Mouse (Mus musculus) yolk sac, embryonic 10.5 days (tissue): ENCODE results near the gene Gucy2c.
"Not testable (repeated sequence)": the region's sequence is repeated elsewhere in the genome, so short reads cannot be mapped to it uniquely, and the experiment has no call there.

Source experiments
- DNase-seq: peaks from one replicate; pipeline ENCODE4 v3.0.0-alpha.2; 2017; ENCODE audit warnings: low spot score

Gene Gucy2c

GRCm38 (mm10) chr6:136803739-136804633 lies 22.4 kb upstream of the Gucy2c start, which contains the start of gene Hist4h4:
Gene Hist4h4, minus strand, starts transcription at chr6:136804415.
- peak; percentile 93 for DNase-seq

GRCm38 (mm10) chr6:136803093-136803738 lies 21.7 kb upstream of the Gucy2c start:
- no peak for DNase-seq

- DNase-seq: no peak
Observed at GRCm38 (mm10) chr6:136801274-136801673, 19.7 kb upstream of the Gucy2c start.

- DNase-seq: no peak
Observed at GRCm38 (mm10) chr6:136800710-136801109, 19.1 kb upstream of the Gucy2c start.

- DNase-seq: not testable (repeated sequence)
Observed at GRCm38 (mm10) chr6:136797874-136798693, 16.5 kb upstream of the Gucy2c start.

DNA sequence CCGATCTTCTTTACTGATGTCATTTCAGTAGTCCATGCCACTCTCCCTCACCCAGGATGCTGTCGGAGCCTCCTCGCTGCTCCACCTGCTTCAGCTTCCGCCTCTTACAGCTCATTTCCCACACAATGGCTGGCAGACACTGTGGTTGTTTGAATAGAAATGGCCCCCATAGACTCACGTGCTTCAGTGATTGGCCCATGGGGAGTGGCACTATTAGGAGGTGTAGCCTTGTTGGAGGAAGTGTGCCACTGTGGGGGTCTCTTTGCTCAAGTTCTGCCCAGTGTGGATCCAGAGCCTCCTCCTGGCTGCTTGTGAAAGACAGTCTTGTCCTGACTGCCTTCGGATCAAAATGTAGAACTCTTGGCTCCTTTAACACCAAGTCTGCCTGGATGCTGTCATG lies 14.3 kb upstream of the Gucy2c start:
- DNase-seq: no peak

DNA sequence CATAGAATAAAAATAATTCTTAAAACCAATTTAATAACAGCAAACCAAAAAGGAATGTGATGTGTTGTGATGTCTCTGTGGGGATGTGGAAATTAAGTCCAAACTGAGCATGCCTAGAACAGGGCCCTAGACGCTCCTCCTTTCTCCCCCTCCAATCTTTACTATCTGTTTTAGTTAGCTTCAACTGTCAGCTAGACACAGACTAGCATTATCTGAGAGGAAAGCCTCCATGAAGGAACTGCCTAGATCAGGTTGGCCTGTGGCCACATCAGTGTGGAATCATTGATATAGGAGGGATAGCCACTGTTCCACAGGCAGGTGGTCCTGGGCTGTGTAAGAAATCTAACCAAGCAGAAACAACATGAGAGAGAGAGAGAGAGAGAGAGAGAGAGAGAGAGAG lies 13.5 kb upstream of the Gucy2c start:
- no peak for DNase-seq

DNA sequence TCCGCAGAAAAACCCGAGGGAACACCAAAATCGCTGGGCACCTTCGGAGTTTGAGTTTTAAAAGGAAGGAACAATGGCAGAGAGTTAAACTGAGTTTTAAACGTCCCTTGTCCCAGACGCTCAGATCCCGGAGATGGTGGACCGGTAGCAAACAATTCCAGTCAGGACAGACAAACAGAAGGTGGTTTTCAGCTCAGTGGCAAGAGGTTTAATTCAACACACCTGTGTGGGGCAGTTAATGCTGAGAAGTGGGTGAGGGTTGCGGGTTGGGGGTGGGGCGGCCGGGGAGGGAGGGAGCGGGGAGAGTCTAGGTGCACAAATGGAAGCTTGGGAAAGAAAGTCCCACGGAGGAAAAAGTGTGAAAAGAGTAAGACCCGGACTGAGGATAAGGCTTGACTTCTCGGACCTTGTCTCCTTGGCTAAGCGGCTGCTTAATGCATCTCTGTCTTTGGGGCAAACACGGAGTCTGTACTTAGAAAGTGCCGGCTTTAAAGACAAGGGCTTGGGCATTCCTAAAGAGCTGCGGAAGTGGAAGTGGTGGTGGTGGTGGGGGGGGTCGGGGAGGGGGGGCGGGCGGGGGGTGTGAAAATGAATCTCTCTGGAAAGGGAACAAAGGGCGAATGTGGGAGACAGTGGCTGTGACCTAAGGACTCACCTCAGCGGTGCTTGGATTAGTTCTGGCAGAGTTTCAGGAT lies 12.4 kb upstream of the Gucy2c start:
- no peak for DNase-seq

DNA sequence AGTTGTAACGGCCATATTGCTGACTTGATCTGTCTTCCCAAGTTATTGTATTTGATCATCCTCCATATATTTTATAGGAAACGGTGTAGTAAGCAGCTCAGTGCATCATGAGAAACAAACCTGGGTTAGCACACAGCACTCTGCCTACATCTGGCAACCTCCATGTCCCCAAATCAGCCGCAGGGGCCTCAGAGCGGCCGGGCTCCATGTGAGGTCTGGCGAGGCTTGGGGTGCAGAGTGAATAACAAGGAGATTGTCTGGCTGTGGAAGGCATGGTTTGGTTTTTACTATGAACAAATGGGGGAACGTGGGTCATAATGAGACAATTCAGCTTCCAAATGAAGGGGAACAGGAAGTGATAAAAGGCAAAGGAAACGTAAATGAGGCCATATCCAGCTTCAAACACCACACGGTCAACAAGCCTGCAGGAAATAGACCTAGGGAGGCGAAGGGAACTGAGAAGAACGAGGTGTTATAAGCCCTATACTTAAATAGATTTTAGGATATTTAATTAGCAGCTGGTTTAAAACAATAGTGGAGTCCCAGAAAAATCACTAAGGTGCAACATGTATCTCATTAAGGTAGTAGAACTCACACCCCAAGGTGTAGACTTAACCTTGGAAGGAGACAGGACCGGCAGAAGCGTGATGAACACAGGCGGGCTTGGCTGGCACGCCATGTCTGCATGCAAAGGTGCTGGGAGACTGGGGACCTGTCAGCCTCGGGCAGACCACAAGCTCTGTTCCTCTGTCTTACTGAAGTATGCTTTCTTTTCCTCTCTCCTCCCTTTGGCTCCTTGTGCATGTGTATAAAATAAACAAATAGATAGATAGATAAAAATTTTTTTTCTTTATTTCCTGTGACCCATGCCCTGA lies 11.6 kb upstream of the Gucy2c start:
- DNase-seq: no peak

DNA sequence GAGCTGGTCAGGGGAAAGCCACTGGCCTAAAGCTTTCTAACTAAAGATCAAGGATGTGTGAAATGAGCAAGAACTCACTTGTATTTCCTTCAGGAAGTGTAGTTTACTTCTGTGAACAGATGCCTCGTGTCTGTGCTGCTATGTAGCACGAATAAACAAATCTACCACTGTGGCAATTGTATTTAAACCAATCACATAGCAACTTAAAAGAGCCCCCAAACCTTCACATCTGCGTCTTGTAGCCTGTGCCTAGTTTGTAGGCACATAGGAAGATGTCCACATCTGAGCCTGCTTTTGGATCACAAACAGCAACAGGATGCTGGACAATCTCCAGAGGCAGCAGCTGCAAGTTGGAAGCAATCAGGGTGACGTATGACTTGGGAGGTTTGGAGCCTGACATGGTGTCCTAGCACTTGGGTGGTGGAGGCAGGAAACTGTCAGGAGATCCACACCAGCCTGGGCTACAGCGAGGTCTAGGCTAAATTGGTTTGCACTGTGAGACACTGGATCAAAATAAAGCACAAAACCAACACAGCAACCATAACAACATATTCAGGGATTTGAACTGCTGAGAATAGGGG lies 7.9 kb upstream of the Gucy2c start:
- DNase-seq: no peak

DNA sequence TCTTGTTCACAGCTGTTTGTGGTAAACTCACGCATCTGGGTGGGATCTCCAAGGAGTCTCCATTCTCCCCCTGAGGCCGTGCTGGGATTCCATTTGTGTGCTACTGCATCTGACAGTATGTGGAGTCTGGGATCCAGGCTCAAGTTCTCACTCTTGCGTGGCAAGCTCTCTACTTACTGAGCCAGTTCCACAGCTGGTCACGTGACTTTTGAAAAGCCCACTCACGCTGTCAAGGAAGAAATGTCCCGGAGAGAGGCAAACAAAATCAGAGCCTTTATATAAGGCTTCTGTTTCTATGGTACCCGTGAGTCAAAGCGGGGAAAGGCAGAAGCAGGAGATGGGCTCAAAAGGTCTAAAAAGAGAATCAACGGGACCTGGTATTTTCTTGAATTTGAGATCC lies 1.2 kb upstream of the Gucy2c start:
- DNase-seq: no peak

DNA sequence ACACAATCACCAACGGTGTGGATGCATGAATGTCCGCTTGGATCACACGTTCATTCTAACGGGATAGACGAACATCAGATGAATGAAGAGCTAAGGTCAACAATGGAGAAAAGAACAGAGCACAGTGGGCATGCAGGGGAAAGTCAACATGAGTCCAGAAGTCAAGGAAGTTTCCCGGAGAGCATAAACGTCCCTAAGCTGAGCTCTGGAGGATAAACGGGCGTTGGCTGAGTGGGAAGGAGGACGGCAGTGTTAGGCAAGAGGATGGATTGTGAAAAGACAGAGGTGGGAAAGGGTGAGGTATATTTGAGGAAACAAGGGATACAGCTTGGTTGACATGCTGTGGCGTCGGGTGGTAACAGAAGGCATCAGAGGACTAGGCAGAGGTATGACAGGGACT lies 581 bp upstream of the Gucy2c start:
- DNase-seq: no peak

DNA sequence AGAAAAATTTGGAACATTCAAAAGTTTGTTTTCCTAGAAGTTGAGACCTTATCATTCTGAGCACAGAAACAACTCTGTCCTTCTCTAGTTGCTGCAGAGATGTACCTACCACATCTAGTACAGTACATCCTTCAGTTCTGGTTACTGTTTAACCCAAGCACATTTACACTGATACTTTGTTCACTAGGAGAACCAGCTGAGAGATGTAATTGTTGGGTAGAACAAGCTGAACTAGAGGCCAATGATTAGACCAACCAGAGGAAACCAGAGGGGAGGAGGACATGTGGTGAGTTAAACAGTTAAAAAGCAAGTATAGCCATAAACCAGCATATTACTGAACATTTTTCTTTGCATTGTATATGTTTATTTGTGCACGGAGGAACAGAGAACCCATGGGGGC lies 5.2 kb downstream of the Gucy2c start:
- DNase-seq: no peak

- no peak for DNase-seq
Observed at GRCm38 (mm10) chr6:136769859-136770258, 11.7 kb downstream of the Gucy2c start.

GRCm38 (mm10) chr6:136769143-136769542 lies 12.4 kb downstream of the Gucy2c start:
- DNase-seq: no peak

DNA sequence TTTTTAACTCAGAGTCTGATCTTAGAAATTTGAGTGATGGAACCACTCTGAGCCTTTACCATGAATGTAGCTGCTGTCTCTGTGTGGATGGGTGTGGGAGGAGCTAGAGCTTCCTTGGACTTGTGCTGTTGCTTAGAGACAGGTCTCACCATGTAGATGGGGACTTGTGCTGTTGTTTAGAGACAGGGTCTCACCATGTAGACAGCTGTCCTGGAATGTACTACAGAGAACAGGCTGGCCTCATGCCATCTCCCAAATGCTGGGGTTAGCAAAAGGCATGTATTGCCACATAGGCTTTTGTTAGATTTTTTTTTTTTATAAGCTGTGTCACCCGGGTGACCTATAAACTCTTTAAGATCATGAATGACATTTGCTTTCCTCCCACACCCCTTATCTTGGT lies 17.7 kb downstream of the Gucy2c start:
- DNase-seq: no peak

- no peak for DNase-seq
Observed at GRCm38 (mm10) chr6:136750567-136750966, 31.0 kb downstream of the Gucy2c start.

GRCm38 (mm10) chr6:136745586-136745985 lies 36.0 kb downstream of the Gucy2c start:
- no peak for DNase-seq

- DNase-seq: no peak
Observed at GRCm38 (mm10) chr6:136743729-136744128, 37.8 kb downstream of the Gucy2c start.

DNA sequence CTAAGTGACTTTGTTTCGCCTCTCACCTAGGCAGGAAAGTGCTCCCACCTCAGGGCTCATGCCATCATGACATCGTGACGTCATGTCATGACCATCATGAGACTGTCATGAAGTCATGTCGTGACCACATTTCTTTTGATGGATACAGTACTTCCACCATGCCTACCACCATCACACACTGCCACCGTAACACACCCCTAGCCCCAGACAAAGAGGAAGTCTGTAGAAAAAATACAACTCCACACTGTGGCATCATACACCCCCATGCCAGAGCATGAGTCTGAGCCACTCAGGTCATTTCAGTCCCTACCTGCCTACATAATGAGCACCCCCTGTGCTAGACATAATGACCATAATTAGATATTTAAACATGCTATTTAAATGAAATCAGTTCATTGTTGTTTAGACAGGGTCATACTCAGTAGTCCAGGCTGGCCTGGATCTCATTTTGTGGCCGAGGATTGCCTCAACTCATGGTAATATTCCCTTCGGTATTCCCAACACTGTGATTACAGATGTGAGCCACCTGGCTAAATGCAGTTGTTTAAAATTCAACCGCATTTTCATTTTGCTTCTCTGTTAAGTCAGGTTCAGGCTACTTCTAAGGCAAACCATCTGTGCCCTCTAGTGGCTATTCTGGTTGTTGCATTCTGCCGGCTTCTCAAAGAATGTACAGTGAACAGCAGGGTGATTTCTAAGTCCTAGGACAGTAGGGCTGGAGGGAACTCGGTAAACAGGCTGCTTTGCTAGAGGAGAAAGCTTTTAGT lies 39.0 kb downstream of the Gucy2c start:
- DNase-seq: peak; percentile 70
